ENCODE assay signal across 30 mouse cellular contexts in the genomic region with DNA sequence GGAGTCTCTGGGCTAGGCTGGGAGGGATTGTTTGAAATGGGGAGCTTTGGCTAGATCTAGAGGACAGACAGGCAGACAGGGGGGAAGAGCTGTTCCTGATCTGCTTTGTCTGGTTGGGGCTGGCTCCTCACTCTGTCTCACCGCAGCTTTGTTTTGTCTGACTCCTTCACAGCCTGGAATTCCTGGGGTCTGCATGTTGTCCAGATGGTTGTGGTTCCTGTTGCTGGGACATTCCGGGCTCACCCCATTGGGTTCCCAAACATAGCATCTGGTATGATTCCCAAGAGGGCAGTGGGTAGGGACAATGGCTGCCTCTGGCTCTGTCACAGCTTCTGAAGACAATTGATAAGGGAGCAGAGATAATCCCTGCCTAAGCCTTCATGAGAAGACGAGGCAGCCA.
A peak's percentile ranks its signal among the peaks of the same experiment; 100 is the strongest.
DNase-seq lines count a peak whose midpoint lies in the region; ATAC-seq and TF ChIP-seq lines count a peak whose summit lies in the region.
"Had no signal": no experiment of that assay in that cellular context is flagged by ENCODE, and none has a peak within 500 bp of the region (broad histone marks: within the 10 kb centered on the region; RNA-seq: fewer than 3 reads in every experiment).

No protein-coding gene starts in this region.

- ATAC-seq in embryonic facial prominence, embryonic 12.5 days (ENCODE audit: insufficient number of reproducible peaks, insufficient read depth, low FRiP score, low TSS enrichment), result no peak
- ATAC-seq: activated CD4-positive, CD25-positive, alpha-beta regulatory T cell, adult 4 months; forebrain, embryonic 15.5 days; hindbrain, embryonic 16.5 days; intestine, embryonic 15.5 days had no signal

- no peaks in the 10 kb centered on the region for H3K4me1 ChIP-seq in embryonic facial prominence, embryonic 12.5 days
- H3K4me1 ChIP-seq: forebrain, embryonic 12.5 days; forebrain, embryonic 15.5 days had no signal

- no peaks in the 10 kb centered on the region for H3K36me3 ChIP-seq in embryonic facial prominence, embryonic 12.5 days
- H3K36me3 ChIP-seq: embryonic facial prominence, embryonic 15.5 days; forebrain, embryonic 12.5 days; forebrain, embryonic 15.5 days; G1E; hindbrain, embryonic 10.5 days; hindbrain, embryonic 13.5 days; intestine, embryonic 15.5 days had no signal

- H3K4me3 ChIP-seq in embryonic facial prominence, embryonic 12.5 days, result no peak overlapping the region
- no peak overlapping the region for H3K4me3 ChIP-seq in gastrocnemius, adult 2 months
- H3K4me3 ChIP-seq: embryonic facial prominence, embryonic 15.5 days; erythroblast, embryonic 14.5 days; forebrain, embryonic 12.5 days; forebrain, embryonic 15.5 days; hindbrain, embryonic 10.5 days; hindbrain, embryonic 13.5 days; intestine, embryonic 15.5 days had no signal

- WGBS in embryonic facial prominence, embryonic 12.5 days, result 42% methylated on average over 3 of the region's 3 CpGs

- H3K9ac ChIP-seq in embryonic facial prominence, embryonic 12.5 days, result no peak overlapping the region
- H3K9ac ChIP-seq: embryonic facial prominence, embryonic 15.5 days; forebrain, embryonic 12.5 days; forebrain, embryonic 15.5 days; hindbrain, embryonic 13.5 days; intestine, embryonic 15.5 days had no signal

- 0 out of 2 replicates have a peak overlapping the region, but pooled peaks have one; percentile 2 for H3K27ac ChIP-seq in embryonic facial prominence, embryonic 12.5 days
- no peak overlapping the region for H3K27ac ChIP-seq in gastrocnemius, adult 2 months
- H3K27ac ChIP-seq: embryonic facial prominence, embryonic 15.5 days; forebrain, embryonic 12.5 days; forebrain, embryonic 15.5 days; hindbrain, embryonic 10.5 days; hindbrain, embryonic 13.5 days; intestine, embryonic 15.5 days had no signal

- intact Hi-C loops in gastrocnemius, postnatal 14 days (cut with DNase I; ENCODE audit: low total_unique reads), result no loop called here
- intact Hi-C loops in gastrocnemius, adult 2 months (cut with DNase I), result no loop called here

- H3K4me2 ChIP-seq in embryonic facial prominence, embryonic 12.5 days (replicated peaks), result no peak overlapping the region
- H3K4me2 ChIP-seq: embryonic facial prominence, embryonic 15.5 days; forebrain, embryonic 12.5 days; forebrain, embryonic 15.5 days; heart, embryonic 11.5 days; hindbrain, embryonic 13.5 days; intestine, embryonic 15.5 days had no signal

- no peaks in the 10 kb centered on the region for H3K27me3 ChIP-seq in embryonic facial prominence, embryonic 12.5 days
- H3K27me3 ChIP-seq: CH12.LX; embryonic facial prominence, embryonic 15.5 days; forebrain, embryonic 12.5 days; forebrain, embryonic 15.5 days; hindbrain, embryonic 13.5 days; intestine, embryonic 15.5 days had no signal

- peak; percentile 68 for DNase-seq in heart, adult 11 months
- no peak for DNase-seq in heart, adult 8-10 months (ENCODE audit: low spot score)
- peak; percentile 44 for DNase-seq in ovary, adult 18-20 months (ENCODE audit: low spot score)
- no peak for DNase-seq in ovary, postnatal 14 days (ENCODE audit: low spot score)
- no peak for DNase-seq in gastrocnemius, postnatal 14 days
- DNase-seq in gastrocnemius, adult 2 months, result no peak
- no peak for DNase-seq in spleen, adult 12 weeks (ENCODE audit: low spot score)
- DNase-seq: adrenal gland, adult 8-10 months; adrenal gland, postnatal 25 days; cerebellum, adult 11-12 months; cerebellum, adult 8-10 months; cerebellum, postnatal 10 days; cerebellum, postnatal 36 days; embryo, embryonic 11 days; gastrocnemius, postnatal 10 days; heart, adult 18-20 months; heart, postnatal 36 days had no signal

- H3K9me3 ChIP-seq in embryonic facial prominence, embryonic 12.5 days, result no peaks in the 10 kb centered on the region
- H3K9me3 ChIP-seq: embryonic facial prominence, embryonic 15.5 days; forebrain, embryonic 12.5 days; forebrain, embryonic 15.5 days; hindbrain, embryonic 10.5 days; hindbrain, embryonic 13.5 days; intestine, embryonic 15.5 days had no signal

- no peak for TF ChIP-seq CTCF in gastrocnemius, adult 2 months (IDR thresholded peaks at IDR 0.05)

Comparison
In these comparisons a context has a peak if more than half of its experiments do, and no peak if none do; other contexts are left out.
1. DNase-seq: peak in heart, adult 11 months (single experiment) and ovary, adult 18-20 months (single experiment); none in heart, adult 8-10 months (single experiment), ovary, postnatal 14 days (single experiment), gastrocnemius, postnatal 14 days (single experiment), gastrocnemius, adult 2 months (single experiment) and spleen, adult 12 weeks (single experiment).